Mouse (Mus musculus) ES-Bruce4 (cell line): ENCODE results near the gene Rnf115.

ENCODE experiments used
- CTCF ChIP-seq: IDR thresholded peaks from one replicate; pipeline ENCODE4 v1.8.1; 2011; ENCODE audit warnings: low read depth, low read length
- EP300 ChIP-seq: IDR thresholded peaks from 2 replicates; pipeline ENCODE4 v1.6.1; 2011; ENCODE audit warnings: low read depth, low read length; ENCODE audit not compliant: insufficient read depth

DNA sequence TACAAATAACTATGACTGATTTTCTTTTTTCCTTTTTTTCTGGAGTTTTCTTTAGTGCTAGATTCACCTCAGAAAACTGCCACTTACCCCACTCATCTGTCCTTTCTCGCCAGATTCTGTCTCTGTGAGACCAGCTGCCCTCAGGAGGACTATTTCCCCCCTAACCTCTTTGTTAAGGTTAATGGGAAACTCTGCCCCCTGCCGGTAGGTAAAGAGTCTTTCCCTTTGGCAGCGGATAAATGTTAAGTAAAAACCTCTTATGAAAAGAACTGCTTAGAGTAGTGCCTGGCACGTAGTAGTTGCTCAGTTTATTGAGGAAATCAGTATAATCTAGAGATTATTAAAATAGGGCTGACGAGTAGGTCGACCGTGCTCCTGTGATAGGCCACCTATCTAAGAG, 27.1 kb upstream of the Rnf115 start:
- TF ChIP-seq CTCF: no peak
- no peak for TF ChIP-seq EP300
